Mouse (Mus musculus): ENCODE measurements around the gene Tspan4. TPM values are rescaled to one million over a fixed set of nuclear protein-coding genes. Genes with fewer than 3 reads are reported as not detected.

Tspan4 gene
- 166 and 173 TPM in 2 replicates for polyA plus RNA-seq (2012; rRNA removed; ENCODE audit: low replicate concordance)

DNA sequence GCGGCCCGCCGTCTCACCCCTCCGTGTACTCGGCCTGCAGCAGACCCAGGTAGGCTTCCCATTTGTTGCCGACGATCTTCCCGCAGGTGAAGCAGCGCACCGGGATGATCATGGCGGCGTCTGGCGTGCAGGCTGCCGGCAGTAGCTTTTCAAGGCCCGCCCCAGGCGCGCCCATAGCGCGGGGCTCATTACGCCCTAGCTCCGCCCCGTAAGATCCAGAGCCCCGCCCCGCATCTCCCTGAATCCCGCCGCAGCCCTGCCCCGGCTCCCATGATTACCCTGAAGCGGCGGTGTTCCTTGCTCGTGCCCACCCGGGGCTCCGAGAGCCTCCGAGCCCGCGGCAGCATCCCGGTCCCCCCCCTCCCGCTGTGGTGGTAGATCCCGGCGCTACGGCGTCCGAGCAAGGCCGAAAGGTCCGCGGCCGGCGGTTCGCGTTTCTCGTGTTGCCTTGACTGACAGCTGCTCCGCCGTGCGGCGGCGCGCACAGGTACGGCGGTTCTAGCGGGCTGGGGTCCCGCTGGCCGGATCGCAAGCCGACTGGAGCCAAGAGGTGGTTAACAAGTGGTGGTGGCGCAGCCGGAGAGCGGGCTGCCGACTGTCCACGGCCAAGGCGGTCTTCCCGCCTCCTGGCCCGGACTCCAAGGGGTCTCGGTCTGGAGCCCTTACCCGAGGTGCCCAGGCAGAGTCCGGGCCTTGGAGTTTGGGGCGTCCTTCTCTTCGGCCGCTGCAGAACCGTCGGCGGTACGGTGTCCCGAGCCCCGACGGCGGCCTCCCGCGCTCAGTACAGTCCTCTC lies at the start of gene Tspan4, which contains the start of gene Polr2l:
Gene Tspan4, plus strand, starts transcription at position 230 of the 794 bp plus-strand sequence.
Gene Polr2l, minus strand, starts transcription at position 122 of the 794 bp plus-strand sequence.

DNA sequence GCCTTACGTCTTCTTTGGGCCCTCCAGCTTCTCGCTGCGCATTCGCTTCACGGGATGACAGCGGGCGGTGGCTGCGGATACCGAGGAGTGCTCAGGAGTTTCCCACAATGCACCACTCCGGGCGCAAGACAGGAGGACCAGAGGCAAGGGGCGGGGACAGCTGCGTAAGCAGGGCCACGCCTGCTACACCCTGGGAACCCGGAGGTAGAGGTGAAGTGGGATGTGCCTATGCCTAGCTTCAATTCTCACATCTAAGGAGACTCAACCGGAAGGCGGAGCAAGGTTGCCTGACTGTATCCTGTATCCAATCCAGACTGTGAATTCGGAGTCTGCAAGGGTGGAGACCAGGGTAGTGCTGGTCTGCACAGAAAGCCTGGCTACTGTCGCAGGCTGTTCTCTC lies 45.7 kb upstream of the Tspan4 start, which contains the start of gene Cend1:
Gene Cend1, minus strand, starts transcription at position 182 of the 400 bp plus-strand sequence.

GRCm38 (mm10) chr7:141437178-141438120 lies 37.6 kb upstream of the Tspan4 start, which contains the start of gene Slc25a22:
Slc25a22 (minus strand) TSS chr7:141437892.

DNA sequence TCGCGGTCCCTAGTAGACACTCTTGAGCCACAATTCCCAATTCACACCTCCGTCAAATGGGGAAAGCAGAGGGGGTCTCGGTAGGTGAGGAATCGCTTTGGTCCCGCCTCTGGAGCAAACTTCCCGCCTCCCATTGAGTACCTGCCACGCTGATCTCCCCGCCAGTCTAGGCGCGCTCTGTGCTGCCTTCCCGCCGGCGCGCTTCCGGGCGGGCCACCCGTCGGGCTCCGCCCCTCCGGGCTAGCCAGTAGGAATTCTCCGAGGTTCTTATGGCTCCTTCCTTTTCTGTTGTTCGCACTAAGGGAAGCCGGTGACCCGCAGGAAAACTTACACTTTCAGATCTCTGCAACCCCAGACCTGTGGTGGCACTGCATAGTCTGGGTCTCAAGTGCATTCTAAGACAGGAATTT lies 31.2 kb upstream of the Tspan4 start, which contains the start of gene Pidd1:
Gene Pidd1, minus strand, starts transcription at position 198 of the 410 bp plus-strand sequence.

GRCm38 (mm10) chr7:141447110-141447991 lies 27.7 kb upstream of the Tspan4 start, which contains the start of gene Rplp2:
Rplp2 (plus strand) TSS chr7:141447370.

DNA sequence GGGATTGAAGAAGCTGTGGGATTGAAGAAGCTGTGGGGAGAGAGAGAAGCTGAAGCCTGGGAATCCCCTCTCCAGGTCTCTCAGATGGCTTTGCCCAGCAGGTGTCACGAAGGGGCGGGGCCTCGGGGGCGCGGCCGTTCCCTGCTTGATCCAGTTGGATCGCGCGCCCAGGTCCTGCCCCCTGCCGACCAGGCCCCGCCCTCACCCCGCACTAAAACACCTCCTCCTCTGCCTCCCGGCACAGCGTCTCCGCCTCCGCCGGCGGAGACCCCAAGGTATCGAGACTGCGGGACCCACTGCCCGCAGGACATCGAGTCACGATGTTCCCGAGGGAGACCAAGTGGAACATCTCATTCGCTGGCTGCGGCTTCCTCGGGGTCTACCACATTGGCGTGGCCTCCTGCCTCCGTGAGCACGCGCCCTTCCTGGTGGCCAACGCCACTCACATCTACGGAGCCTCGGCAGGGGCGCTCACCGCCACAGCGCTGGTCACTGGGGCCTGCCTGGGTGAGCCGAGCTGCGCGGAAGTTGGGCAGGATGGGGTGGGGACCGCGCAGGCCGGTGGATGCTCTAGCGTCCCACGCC lies 20.0 kb upstream of the Tspan4 start, which contains the start of gene Pnpla2:
Gene Pnpla2, plus strand, starts transcription at position 232 of the 585 bp plus-strand sequence.

DNA sequence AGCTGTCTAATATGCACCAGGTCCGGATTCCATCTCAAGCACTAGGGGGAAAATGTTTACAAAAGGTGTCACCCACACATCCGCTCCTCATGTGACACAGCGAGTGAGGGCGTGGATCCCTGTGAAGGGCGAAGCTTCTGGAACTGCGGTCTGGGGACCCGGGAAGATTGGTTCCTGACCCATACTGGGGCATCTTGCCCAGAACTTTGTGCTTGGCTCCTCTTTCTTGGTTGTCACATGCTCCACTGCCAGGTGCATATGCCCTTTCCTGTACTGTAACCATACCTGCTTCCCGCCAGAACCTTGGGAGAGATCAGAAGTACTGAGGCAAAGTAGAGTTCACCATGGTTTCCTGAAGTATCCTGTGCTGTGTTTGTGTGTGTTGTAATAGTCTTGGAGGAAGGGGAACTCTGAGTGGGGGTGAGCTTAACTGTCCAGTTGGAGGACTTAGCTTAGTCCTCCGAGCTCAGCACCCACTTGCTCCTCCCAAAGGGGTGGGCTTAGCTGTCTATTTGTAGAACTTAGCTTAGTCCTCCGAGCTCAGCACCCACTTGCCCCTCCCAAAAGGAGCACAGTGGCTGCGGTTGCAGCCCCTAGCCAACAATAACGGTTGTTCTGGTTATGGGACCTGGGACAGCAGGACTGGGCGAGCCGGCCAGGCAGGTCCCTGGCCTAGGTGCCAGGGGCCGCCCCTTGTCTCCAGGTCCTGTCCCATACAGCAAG lies 14.5 kb upstream of the Tspan4 start, which contains the start of gene Cracr2b:
Gene Cracr2b, plus strand, starts transcription at position 704 of the 723 bp plus-strand sequence.

GRCm38 (mm10) chr7:141467230-141468030 lies 7.6 kb upstream of the Tspan4 start, which contains the start of gene Cd151:
Cd151 (plus strand) TSS chr7:141467392.

GRCm38 (mm10) chr7:141539556-141540311 lies 64.7 kb downstream of the Tspan4 start, which contains the start of gene Chid1:
Chid1 (minus strand) TSS chr7:141539857.

Other genes starting within 250 kb of the Tspan4 start
- 14.1 and 24.6 TPM in 2 replicates for gene Phrf1, start 246.5 kb upstream of the Tspan4 start, polyA plus RNA-seq (2012; rRNA removed; ENCODE audit: low replicate concordance)
- gene Irf7, start 208.8 kb upstream of the Tspan4 start, polyA plus RNA-seq (2012; rRNA removed; ENCODE audit: low replicate concordance) = 98.3 and 195 TPM in 2 replicates
- 0.17 and 0.99 TPM in 2 replicates for gene Cdhr5, start 198.5 kb upstream of the Tspan4 start, polyA plus RNA-seq (2012; rRNA removed; ENCODE audit: low replicate concordance)
- 0.83 and 3.3 TPM in 2 replicates for gene Sct, start 196.1 kb upstream of the Tspan4 start, polyA plus RNA-seq (2012; rRNA removed; ENCODE audit: low replicate concordance)
- 0.06 TPM in 1 of 2 replicates, not detected in the other for gene Drd4, start 183.2 kb upstream of the Tspan4 start, polyA plus RNA-seq (2012; rRNA removed; ENCODE audit: low replicate concordance)
- 19.0 and 23.7 TPM in 2 replicates for gene Deaf1, start 147.6 kb upstream of the Tspan4 start, polyA plus RNA-seq (2012; rRNA removed; ENCODE audit: low replicate concordance)
- gene Tmem80, start 147.5 kb upstream of the Tspan4 start, polyA plus RNA-seq (2012; rRNA removed; ENCODE audit: low replicate concordance) = 44.4 and 63.2 TPM in 2 replicates
- 38.9 and 52.4 TPM in 2 replicates for gene Eps8l2, start 136.4 kb upstream of the Tspan4 start, polyA plus RNA-seq (2012; rRNA removed; ENCODE audit: low replicate concordance)
- 360 and 366 TPM in 2 replicates for gene Taldo1, start 83.0 kb upstream of the Tspan4 start, polyA plus RNA-seq (2012; rRNA removed; ENCODE audit: low replicate concordance)
- 67.3 and 68.4 TPM in 2 replicates for gene Gatd1, start 61.1 kb upstream of the Tspan4 start, polyA plus RNA-seq (2012; rRNA removed; ENCODE audit: low replicate concordance)
- 0.35 and 0.57 TPM in 2 replicates for gene Cend1, start 45.7 kb upstream of the Tspan4 start, polyA plus RNA-seq (2012; rRNA removed; ENCODE audit: low replicate concordance)
- 171 and 174 TPM in 2 replicates for gene Slc25a22, start 37.3 kb upstream of the Tspan4 start, polyA plus RNA-seq (2012; rRNA removed; ENCODE audit: low replicate concordance)
- gene Pidd1, start 31.2 kb upstream of the Tspan4 start, polyA plus RNA-seq (2012; rRNA removed; ENCODE audit: low replicate concordance) = 13.3 and 19.4 TPM in 2 replicates
- gene Rplp2, start 27.9 kb upstream of the Tspan4 start, polyA plus RNA-seq (2012; rRNA removed; ENCODE audit: low replicate concordance) = 451 and 651 TPM in 2 replicates
- 2,420 and 2,700 TPM in 2 replicates for gene Pnpla2, start 20.0 kb upstream of the Tspan4 start, polyA plus RNA-seq (2012; rRNA removed; ENCODE audit: low replicate concordance)
- gene Cracr2b, start 14.1 kb upstream of the Tspan4 start, polyA plus RNA-seq (2012; rRNA removed; ENCODE audit: low replicate concordance) = 66.3 and 119 TPM in 2 replicates
- gene Cd151, start 7.8 kb upstream of the Tspan4 start, polyA plus RNA-seq (2012; rRNA removed; ENCODE audit: low replicate concordance) = 588 and 591 TPM in 2 replicates
- 48.6 and 51.6 TPM in 2 replicates for gene Polr2l, start 108 bp upstream of the Tspan4 start, polyA plus RNA-seq (2012; rRNA removed; ENCODE audit: low replicate concordance)
- 30.1 and 37.1 TPM in 2 replicates for gene Chid1, start 64.6 kb downstream of the Tspan4 start, polyA plus RNA-seq (2012; rRNA removed; ENCODE audit: low replicate concordance)
- gene Ap2a2, start 86.9 kb downstream of the Tspan4 start, polyA plus RNA-seq (2012; rRNA removed; ENCODE audit: low replicate concordance) = 56.9 and 63.6 TPM in 2 replicates
- gene Muc6, start 180.1 kb downstream of the Tspan4 start, polyA plus RNA-seq (2012; rRNA removed; ENCODE audit: low replicate concordance) = 0.01 TPM in 1 of 2 replicates, not detected in the other
- gene Muc2, start 215.1 kb downstream of the Tspan4 start, polyA plus RNA-seq (2012; rRNA removed; ENCODE audit: low replicate concordance) = 0.40 and 0.54 TPM in 2 replicates